Mouse (Mus musculus) splenic B cell, adult 2 months (primary cell): ENCODE measurements at regions not wholly inside any gene's neighbourhood (a gene's known extent, or its start where the extent isn't known, plus 50 kb on each side); places are given as distances from the start of the nearest gene placed in this dataset.
A peak's percentile ranks its signal among the peaks of the same experiment; 100 is the strongest.

Source experiments
- DNase-seq: peaks from one replicate; pipeline ENCODE4 v3.0.0-alpha.2; 2011; ENCODE audit warnings: low read depth, low spot score
- H3K27me3 ChIP-seq: 2 replicates; pipeline ENCODE4 v1.6.1; 2012; ENCODE audit warnings: mild to moderate bottlenecking, low read length, moderate library complexity, mixed read lengths; ENCODE audit not compliant: control insufficient read depth, poor library complexity, insufficient read depth, severe bottlenecking
- H3K36me3 ChIP-seq: 2 replicates; pipeline ENCODE4 v1.6.1; 2012; ENCODE audit warnings: mild to moderate bottlenecking, low read length, moderate library complexity, mixed read lengths; ENCODE audit not compliant: control insufficient read depth, poor library complexity, insufficient read depth, severe bottlenecking

DNA sequence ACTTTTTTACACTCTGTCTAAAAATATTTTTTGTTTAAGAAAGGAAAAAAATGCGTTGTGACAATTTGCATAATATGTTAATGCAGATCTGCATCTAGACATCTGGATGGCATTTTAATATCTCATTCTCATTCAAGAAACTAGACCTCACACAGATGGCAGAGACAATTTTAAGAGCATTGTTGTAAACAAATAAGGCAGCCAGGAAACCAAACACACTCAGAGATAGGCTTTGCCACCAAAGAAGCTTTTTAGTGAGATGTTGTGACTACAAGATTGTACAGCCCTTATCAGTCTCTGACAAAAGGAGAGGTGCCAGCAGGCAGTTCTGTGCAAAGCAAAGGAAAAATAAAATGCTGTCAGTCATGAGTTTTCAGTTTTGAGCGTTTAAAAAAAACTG, 434.0 kb downstream of the Chl1 start:
- no peak for DNase-seq
- Histone ChIP-seq H3K36me3 (no peaks in the 10 kb centered on the region), H3K27me3 (no peaks in the 10 kb centered on the region)

DNA sequence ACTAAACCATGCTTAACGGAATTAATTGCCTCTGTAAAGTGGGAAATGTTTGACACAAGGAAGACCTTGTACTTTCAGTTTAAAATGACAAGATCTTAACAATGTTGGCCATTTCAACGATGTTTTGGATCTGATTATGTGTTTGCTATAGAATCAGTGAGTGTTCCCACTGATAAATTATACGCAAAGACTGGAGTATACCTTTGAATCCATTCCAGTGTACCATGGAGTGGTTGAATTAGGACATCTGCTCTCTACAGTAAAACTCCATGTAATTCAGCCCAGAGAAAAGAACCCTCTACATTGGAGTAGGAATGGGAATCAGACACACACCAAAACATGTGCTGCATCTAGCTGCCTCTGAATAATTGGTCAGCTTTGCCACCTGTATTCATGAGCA, 437.1 kb downstream of the Chl1 start:
- Histone ChIP-seq H3K27me3 (no peaks in the 10 kb centered on the region), H3K36me3 (no peaks in the 10 kb centered on the region)
- DNase-seq, result no peak

DNA sequence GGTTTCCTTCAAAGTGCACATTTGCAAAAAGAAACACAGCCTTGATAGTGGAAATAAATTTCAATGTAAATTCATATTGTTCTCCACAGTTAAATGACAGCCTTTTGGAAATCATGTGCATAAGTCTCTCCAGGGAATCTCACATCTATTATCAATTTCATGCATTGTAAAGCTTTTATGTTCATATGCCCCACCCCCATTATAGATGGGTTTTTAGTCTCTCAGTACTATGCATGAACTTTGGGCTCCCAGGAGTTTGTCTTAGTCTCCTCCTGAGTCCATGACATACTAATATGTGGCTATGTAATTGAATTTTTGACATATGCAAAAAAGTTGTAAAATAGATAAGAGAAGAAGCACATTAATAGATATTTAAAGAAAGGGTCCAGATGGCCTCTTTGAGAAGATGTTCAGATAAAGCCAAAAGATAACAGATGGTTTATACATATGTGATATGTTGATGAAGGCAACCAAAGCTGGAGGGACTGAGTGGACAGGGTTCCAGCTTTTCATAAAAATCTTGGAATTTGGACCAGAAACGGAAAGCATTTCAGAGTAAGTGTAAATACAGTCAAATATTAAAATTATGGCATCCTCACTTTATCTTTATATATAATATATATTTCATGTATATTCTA, 442.9 kb downstream of the Chl1 start:
- no peak for DNase-seq
- Histone ChIP-seq H3K27me3 (no peaks in the 10 kb centered on the region), H3K36me3 (no peaks in the 10 kb centered on the region)

DNA sequence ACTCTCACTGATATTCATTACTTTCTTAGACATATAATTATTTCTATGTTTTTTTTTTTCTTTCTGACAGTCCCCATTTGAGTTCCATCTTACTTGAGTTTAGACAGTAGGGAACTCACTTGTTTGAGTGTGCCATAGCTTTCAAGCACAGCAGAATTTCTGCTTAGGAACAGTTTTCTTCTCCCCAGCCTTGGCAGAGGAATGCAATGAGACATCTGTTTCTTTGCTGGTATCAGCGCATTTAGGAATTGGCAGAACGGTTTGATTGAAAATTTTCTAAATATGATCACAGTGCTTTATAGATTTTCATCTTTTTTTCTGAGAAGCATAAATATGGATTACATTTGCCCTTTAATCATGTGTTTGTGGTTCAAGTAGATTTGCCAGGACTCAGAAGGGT, 448.6 kb downstream of the Chl1 start:
- Histone ChIP-seq H3K27me3 (no peaks in the 10 kb centered on the region), H3K36me3 (no peaks in the 10 kb centered on the region)
- DNase-seq, result no peak

DNA sequence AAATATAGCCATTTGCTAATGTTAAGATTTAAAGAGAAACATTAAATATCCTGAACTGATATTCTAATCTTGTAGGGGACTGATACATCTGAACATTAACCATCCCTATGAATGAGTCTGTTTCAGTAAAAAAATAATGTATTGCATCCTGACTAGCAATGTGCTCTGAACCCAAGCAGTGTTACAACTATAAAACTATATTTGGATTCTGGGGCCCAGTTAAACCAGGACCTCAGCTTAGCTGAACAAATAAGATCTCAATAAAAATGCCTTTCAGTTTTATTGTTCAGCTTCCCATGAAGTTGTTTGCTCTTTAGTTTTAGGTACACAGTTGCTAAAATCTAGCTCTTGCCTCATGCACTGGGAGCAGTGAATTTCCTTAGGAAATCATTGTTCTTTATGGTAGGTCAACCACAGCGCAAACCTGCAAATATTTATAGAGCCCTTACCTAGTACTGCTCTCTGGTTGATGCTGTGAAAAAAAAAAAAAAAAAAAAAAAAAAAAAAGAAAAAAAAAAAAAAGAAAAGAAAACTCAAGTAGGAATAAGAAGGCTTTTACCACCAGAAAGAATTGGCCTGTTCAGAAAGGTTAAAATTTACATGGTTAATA, 457.5 kb downstream of the Chl1 start:
- no peaks in the 10 kb centered on the region for H3K36me3 ChIP-seq
- H3K27me3 ChIP-seq, result no peaks in the 10 kb centered on the region
- no peak for DNase-seq

DNA sequence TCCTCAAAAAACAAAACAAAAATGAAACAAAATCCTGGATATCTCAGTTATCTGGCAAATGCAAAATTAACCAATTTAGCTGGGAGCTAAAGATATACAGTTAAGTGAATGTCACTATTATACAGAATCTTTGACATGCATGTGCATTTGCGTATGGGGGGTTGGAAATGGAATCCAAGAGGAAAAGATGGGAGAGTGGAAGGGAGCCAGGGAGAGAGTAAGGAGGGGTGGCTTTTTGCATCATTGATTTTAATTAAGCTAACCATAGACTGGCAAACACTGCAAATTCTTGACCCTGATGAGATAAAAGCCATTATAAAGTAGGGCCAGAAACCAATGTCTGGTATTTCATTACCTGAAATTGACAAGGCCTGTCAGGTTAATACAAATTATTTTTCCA, 488.8 kb downstream of the Chl1 start:
- H3K36me3 ChIP-seq, result no peaks in the 10 kb centered on the region
- no peak for DNase-seq
- H3K27me3 ChIP-seq, result no peaks in the 10 kb centered on the region

DNA sequence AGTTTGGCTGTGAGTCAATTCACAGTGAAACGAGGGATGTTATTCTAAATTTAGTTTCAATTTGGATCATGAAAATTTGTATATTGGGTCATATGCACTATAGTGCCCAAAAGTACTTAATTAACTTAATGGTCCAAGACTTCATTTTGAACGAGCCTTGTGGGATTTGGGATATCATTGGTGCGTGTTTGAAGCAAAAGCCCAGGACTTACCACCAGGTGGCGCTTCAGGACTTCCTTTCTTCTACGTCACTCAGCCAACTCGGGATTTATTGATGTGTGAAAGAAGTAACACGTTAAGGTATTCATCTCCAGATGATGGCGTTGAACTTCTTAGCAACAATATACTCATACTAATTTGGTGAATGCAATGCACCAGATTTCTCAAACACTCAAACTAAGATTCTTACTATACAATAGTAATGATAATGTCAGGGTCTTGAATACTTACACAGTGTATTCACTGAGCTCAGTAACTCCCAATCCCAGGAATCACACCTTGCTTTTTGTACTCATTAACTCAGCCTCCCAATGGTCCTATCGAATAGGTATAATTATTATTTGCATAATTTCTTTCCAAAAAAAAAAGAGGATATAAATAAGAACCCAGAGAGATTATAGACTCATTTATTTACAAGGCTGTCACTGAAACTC, 464.0 kb upstream of the Cntn6 start:
- Histone ChIP-seq H3K36me3 (no peaks in the 10 kb centered on the region), H3K27me3 (no peaks in the 10 kb centered on the region)
- peak; percentile 3 for DNase-seq

DNA sequence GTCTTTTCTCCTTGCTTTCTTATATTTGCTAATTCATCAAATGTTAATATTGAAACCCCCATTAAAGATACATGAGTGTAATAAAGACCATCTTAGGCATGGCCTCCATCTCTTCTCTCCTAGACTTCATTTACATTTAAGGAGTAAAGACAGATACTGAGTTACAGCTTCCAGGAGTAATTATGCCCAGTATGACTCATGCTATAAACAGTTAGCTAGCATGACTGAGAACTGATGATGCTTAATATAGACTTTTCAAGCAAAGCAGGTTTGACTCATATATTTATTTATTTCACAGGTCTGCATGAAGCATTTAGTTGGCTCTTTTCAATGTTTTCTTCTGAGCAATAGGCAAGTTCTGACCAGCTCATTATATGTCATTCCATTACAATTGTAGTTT, 453.7 kb upstream of the Cntn6 start:
- no peaks in the 10 kb centered on the region for H3K27me3 ChIP-seq
- no peaks in the 10 kb centered on the region for H3K36me3 ChIP-seq

DNA sequence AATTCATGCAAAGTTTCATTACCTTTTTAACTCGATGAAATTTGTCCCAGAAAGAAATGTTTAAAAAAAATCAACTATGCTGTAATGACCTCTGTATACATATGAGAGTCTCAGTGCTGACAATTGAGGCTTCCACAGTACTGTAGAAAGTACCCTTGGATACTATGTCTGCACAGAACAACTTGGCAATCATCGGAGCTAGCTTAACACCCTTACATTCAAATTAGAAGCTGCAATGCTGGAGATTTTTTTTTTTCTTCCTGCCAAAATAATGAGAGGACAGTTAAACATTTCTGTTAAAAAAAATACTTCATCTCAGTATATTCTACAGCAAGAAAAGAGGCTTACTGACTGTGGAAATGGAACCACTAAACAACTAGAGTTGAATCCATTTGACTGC, 452.1 kb upstream of the Cntn6 start:
- Histone ChIP-seq H3K27me3 (no peaks in the 10 kb centered on the region), H3K36me3 (no peaks in the 10 kb centered on the region)
- DNase-seq, result no peak

More for the DNA sequence above, 453.7 kb upstream of the Cntn6 start:
- no peak for DNase-seq

DNA sequence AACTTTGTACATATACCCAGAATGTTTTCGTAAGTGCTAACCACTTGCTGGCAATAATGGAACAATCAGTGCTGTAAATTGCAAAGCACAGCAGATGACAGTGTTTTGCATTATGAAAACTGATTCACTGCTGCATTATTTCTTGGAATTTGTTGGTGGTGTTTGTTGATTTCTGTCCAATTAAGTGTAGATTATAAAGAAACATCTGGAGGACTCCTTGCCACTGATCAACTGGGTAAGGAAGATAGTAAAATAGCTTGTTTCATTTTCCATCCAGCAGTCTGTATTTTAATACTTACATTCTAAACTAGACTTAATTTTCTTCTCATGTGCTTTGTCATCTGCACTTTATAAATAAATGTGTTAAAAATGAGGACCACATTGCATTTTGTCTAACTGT, 436.6 kb upstream of the Cntn6 start:
- H3K36me3 ChIP-seq, result no peaks in the 10 kb centered on the region
- H3K27me3 ChIP-seq, result no peaks in the 10 kb centered on the region
- DNase-seq, result no peak

DNA sequence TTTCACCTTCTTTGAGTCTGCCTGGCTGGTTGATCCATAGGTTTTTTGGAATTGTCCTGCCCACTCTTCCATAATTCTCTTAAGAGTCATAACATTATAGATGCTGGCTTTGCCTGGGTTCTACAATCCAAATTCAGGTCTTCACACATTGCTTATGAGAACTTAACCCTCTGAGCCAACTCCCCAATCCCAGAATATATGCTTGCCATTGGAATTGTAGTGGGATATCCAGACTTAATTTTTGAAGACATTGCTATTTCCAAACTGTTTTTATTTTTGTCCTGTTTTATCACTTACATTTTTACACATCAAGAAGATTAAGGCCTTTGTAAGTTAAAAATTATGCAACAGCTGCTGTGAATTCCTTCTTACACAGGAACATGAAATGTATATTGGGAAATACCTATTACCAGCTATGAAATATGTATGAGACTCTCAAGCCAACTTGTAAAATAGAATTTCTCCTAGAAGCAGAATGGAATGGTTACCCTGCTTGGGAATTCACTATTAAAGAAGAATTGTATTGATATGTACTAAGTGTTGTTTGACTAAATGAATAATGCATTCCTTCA, 430.8 kb upstream of the Cntn6 start:
- H3K27me3 ChIP-seq, result no peaks in the 10 kb centered on the region
- DNase-seq, result no peak
- no peaks in the 10 kb centered on the region for H3K36me3 ChIP-seq

DNA sequence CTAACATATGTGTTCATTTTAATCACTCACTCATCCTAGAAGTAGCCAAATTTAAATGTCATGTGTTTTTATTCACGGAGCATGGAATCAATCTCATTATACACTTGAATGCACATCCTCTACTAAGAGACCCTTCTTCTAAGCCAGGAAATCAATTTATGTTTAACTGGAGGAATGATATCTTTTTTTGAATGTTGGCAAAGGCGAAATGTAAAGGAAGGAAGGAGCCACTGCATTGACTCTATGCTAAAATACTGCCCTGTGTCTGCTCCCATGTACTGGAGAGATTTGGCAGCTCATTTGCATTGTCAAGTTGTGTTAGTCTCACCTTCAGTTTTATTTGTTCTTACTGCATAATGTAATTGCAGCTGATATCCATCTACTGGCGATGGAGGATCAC, 412.0 kb upstream of the Cntn6 start:
- Histone ChIP-seq H3K27me3 (no peaks in the 10 kb centered on the region), H3K36me3 (no peaks in the 10 kb centered on the region)
- DNase-seq, result no peak

DNA sequence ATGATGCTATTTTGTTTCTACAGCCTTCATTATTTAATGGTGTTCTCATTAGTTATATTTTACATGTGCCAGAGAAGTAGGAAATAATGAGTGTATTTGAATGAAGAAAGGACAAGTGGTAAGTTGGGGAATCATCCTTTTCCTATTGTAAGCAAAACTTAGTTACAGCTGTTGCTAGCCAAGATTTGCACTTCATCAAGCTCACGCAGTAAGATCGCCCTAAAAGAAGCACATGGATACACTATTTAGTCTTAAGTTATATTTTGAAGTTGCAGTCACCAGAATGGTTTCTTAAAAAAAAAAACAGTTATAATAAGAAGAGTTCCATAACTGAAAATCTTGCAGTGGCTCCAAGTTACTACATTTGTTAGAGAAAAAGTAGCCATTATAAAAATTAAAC, 410.3 kb upstream of the Cntn6 start:
- H3K27me3 ChIP-seq, result no peaks in the 10 kb centered on the region
- no peaks in the 10 kb centered on the region for H3K36me3 ChIP-seq
- DNase-seq, result no peak

DNA sequence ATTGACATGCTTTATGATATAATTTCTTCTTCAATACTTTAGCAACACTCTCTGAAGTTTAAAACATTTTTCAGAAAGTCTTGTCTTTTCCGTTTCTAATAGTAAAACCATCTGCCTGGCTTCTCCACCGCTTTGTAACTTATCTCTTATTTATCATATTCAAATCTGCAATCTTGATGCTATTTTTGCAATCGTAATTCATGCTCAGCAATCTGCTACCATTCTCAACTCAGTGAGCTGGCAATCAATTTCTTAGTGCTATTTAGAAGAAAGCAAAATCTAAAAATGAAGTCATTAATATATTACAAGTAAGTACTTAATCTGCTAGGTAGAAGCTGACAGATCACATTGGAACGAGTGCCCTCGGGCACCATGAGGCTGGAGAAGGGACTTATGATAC, 384.2 kb upstream of the Cntn6 start:
- DNase-seq, result no peak
- Histone ChIP-seq H3K36me3 (no peaks in the 10 kb centered on the region), H3K27me3 (no peaks in the 10 kb centered on the region)
